Mouse (Mus musculus): ENCODE results near the gene Gnaq.

Gnaq gene

DNA sequence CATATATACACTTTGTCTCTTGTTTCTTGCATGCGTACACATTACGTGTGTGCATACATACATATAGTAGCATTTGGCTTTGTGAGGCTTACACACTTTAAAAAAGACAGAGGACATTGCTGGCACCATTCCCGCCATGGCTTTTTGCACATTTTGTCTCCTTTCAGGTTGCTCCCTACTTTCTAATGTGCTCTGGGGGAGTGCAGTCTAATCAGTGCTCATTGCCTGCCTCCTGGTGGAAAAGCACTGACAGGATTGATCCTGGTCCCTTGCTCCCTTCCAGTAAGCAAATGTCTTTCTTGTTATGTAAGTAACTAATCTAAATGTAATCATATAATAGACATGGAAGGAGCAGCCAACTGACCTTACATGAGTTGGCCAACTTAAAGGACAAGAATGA, 65.5 kb downstream of the Gnaq start:
- DNase-seq (ENCODE audit: low read depth, low spot score) = no peak

GRCm38 (mm10) chr19:16201356-16201755, 68.7 kb downstream of the Gnaq start:
- DNase-seq (ENCODE audit: low read depth, low spot score) = no peak

DNA sequence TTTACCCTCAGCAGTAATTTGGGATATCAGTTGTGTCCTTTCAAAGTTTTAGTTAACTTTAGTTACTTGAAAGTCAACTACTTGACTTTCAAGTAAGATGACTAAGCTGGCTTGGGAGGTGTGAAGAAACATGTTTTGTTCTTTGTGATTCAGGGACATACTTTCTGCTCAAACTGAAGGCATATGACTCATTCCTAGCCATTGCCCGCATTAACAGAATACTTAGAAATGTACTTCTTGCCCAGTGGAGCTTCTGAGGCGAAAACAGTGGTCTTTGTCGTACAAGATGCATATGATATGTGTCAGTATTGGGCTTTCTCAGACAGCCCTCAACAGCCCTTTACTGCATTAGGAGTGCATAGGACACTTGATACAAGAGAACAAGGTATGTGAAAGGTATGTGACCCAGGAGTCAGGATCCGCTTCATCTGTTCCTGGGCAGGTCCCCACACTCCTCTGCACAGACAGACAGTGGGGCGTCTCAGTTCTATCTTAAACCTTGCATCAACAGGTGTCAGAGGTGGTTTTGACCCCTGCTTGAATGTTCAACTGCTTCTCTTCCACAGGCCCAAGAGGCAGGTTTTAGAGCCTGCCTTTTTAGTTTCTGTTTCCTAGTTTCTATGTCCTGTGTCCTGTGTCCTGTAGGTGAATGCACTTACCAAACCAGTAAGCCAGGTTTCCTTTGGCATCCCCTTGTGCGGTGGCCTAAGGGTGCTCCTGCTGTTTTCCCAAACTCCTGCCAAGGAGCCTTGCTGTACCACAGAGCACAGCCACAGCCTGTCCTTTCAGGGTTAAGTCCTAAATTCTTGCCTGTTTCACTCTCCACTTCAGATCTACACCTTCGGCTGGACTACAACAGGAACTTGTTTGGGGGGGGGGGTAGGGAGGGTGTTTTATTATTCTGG, 72.4 kb downstream of the Gnaq start:
- DNase-seq (ENCODE audit: low read depth, low spot score) = no peak

- no peak for DNase-seq (ENCODE audit: low read depth, low spot score)
Observed at GRCm38 (mm10) chr19:16209616-16210015, 77.0 kb downstream of the Gnaq start.

GRCm38 (mm10) chr19:16214946-16215345, 82.3 kb downstream of the Gnaq start:
- no peak for DNase-seq (ENCODE audit: low read depth, low spot score)

GRCm38 (mm10) chr19:16215430-16216016, 82.9 kb downstream of the Gnaq start:
- no peak for DNase-seq (ENCODE audit: low read depth, low spot score)

DNA sequence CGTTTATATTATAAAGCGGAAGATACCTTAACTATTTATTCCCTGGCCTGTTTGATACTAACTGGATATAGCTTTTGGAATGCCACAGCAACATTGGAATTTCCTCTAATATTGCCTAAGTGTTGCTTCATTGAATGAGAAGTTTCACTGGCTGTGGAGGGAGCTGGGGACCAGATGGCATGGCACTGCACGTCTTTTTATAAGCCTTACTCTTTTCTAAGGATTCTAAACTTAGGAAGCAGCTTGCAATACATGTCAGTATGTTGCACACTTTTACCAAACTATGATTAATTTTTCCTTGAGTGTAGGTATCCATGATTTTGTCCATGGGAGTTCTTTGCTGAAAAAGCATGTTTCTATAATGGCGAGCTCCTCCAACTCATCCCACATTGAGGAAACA, 87.3 kb downstream of the Gnaq start:
- DNase-seq (ENCODE audit: low read depth, low spot score) = no peak

- no peak for DNase-seq (ENCODE audit: low read depth, low spot score)
Observed at GRCm38 (mm10) chr19:16222526-16222925, 89.9 kb downstream of the Gnaq start.

DNA sequence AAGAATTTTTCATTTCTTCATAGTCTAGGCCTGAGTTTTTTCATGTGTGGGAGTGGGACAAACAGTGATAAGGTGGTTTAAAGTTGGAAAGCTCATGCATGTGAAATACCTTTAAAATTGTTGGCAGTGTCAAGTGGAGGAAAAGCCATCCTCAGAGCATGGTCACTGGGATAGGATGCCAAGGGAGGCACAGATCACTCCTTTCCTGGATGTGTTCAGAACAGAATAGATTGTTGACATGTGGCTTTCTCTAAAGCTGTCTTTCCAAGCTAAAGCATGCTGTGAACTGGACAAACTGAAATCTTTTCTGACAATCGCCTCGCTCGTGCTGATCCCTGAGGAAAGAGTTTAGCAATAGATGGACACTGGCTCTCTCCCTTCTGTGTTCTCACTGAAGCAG, 90.5 kb downstream of the Gnaq start:
- no peak for DNase-seq (ENCODE audit: low read depth, low spot score)

DNA sequence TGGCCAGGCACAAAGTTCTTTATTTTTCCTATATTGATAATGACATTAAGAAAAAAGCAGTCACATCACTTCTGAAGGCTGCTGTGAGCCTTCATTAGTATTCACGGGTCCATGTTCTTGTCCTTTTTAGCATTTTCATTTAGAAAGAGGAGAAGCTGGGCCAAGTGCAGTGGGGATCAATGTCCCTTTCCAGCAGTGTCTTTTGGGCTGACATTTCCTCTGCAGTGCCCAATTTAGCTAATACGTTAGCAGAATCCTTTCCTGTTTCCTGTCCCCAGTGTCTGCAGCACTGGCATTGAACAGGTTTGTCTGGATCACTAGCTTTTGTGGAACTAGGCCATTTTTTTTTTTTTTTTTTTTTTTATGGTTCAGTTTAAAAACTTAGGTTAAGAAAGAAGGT, 92.2 kb downstream of the Gnaq start:
- no peak for DNase-seq (ENCODE audit: low read depth, low spot score)

GRCm38 (mm10) chr19:16231584-16231983, 99.0 kb downstream of the Gnaq start:
- no peak for DNase-seq (ENCODE audit: low read depth, low spot score)

DNA sequence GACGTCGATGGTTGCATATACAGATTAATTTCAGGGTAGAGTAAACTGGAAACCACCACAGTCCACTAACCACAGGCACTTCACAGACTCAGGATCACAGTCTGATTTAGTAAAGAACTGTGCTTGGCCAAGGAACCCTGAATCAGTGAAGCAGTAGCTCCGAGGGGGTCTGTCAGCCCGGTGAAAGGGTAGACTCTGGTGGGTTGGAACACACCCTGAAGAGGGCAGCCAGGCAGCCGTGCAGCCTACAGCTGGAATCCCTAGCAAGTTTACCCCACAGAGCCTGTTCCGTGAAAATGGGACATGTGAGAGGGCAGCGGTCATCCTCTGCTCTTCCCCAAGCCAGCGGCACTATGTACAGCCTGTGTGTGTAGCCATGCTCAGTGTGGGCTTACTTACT, 103.0 kb downstream of the Gnaq start:
- DNase-seq (ENCODE audit: low read depth, low spot score) = no peak

DNA sequence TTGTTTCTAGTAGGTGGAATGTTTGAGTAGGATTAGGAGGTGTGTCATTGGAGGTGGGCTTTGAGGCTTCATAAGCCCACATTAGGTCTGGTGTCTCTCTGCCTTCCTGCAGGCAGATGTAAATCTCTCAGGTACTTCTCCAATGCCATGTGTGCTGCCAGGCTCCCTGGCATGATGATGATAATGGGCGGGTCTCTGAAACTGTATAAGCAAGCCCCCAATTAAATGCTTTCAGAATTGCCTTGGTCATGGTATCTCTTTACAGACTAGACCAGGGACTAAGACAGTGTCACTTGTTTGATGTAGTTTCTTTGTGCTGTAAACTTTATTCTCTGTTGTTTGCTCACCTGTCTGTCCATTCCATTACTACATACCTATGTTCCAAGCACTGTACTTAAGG, 104.4 kb downstream of the Gnaq start:
- no peak for DNase-seq (ENCODE audit: low read depth, low spot score)

GRCm38 (mm10) chr19:16238072-16238471, 105.4 kb downstream of the Gnaq start:
- no peak for DNase-seq (ENCODE audit: low read depth, low spot score)

- DNase-seq (ENCODE audit: low read depth, low spot score) = no peak
Observed at GRCm38 (mm10) chr19:16238512-16238911, 105.9 kb downstream of the Gnaq start.

DNA sequence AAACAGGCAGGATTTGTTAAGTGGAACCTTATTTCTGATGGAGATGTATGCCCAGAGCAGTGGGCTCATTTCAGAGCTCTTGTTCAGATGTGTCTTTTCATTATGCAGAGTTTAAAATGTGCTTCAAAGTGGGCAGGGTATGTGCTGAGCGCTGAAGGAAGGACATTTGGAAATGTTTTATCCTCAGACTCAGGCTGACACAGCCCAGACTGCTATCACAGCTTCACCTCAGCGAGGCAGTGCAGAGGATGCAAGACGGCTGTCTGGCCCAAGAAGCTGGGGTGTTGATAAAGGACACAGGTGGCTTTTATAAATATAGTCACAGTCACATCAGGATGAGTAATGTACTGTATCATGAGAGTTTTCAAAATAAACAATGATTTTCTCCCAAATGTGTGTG, 110.1 kb downstream of the Gnaq start:
- no peak for DNase-seq (ENCODE audit: low read depth, low spot score)

- no peak for DNase-seq (ENCODE audit: low read depth, low spot score)
Observed at GRCm38 (mm10) chr19:16249025-16249424, 116.4 kb downstream of the Gnaq start.

DNA sequence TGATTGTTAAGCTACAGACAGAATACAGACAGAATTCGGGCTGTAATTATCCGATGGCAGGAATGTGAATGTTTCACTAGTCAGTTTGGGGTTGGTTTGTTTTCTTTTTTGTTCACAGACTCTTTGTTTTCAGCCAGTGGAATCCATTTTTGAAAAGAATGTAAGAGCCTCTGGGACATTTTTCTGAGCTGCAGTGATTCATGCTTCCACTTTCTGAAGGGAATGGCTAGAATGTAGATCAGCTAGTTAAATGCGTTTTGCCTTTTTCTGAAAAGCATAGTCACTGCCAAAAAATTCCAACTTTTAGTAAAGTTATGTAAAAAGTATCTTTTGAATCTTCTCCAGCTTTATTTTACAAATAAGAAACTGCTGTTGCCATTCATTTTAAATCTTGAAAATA, 118.3 kb downstream of the Gnaq start:
- no peak for DNase-seq (ENCODE audit: low read depth, low spot score)

- no peak for DNase-seq (ENCODE audit: low read depth, low spot score)
Observed at GRCm38 (mm10) chr19:16251819-16252218, 119.2 kb downstream of the Gnaq start.

DNA sequence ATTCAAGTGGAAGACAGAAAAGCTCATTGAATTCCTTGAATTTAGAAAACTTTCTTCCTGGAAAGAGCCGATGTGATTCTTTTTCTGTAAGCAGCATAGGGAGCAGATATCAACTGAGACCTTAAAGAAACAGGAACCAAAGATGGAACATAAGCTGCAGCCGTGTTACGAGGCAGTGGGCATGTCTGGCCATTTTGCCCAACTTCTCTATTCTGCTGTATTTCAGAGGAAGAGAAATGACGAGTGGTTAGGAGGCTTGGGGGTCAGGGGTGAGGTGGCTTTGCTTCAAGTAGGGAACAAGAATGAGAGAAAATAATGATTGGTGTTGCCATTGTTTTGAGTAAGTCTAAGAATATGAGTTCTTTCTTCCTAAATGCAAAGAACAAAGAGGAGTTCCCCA, 120.1 kb downstream of the Gnaq start:
- DNase-seq (ENCODE audit: low read depth, low spot score) = no peak

GRCm38 (mm10) chr19:16254881-16255280, 122.2 kb downstream of the Gnaq start:
- no peak for DNase-seq (ENCODE audit: low read depth, low spot score)

- DNase-seq (ENCODE audit: low read depth, low spot score) = no peak
Observed at GRCm38 (mm10) chr19:16255294-16255693, 122.7 kb downstream of the Gnaq start.

DNA sequence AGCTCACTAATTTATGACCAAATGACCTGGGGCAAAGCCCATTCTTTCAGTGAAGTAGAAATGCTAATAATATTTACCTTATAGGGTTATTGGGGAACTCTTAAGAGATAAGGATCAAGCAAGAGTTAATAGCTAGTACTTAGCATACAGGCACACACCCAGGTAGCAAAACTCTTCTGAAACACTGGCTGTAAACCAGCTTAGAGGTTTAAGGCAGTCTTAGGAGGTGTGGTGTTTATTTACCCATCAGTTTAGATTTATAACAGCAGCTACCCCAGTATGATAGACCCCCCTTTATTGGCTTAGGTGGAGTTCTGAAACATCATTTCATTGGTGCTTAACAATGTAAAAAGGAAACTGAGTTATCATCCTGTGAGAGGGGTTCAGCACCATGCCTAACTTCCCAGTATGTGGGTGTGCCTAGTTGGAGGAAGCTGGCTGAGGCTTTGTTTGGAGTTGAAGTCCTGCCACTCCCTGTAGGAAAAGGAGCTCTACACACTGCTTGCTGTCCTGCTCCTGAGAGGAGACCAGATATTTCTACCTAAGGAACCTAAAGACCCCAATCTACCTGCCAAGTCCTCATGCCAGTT, 126.2 kb downstream of the Gnaq start:
- no peak for DNase-seq (ENCODE audit: low read depth, low spot score)

Data from retina, postnatal 7 days (tissue).